Mouse (Mus musculus): ENCODE measurements around the gene Ifitm5.

GRCm38 (mm10) chr7:140912293-140912692 is 37.8 kb downstream of the Ifitm5 start:
- TF ChIP-seq CTCF (IDR thresholded peaks at IDR 0.05): no peak
- no peak for TF ChIP-seq EP300 (IDR thresholded peaks at IDR 0.05)

All from lung, postnatal 0 days (tissue).